8 mouse cellular contexts compared by ENCODE assay signal in genomic region chr2:127757171-127757570, GRCm38 (mm10). TPM values are rescaled to one million over a fixed set of nuclear protein-coding genes. Genes with fewer than 3 reads are reported as not detected.
DNase-seq lines count a peak whose midpoint lies in the region; ATAC-seq and TF ChIP-seq lines count a peak whose summit lies in the region.
"Had no signal": no experiment of that assay in that cellular context is flagged by ENCODE, and none has a peak within 500 bp of the region (broad histone marks: within the 10 kb centered on the region; RNA-seq: fewer than 3 reads in every experiment).

No protein-coding gene starts in this region.

- DNase-seq in brain, embryonic 14.5 days (ENCODE audit: low read depth) = peak; percentile 82
- peak; percentile 29 for DNase-seq in heart, adult 8-10 months (ENCODE audit: low spot score)
- DNase-seq in left cerebral cortex, postnatal 25 days (ENCODE audit: low spot score in 2 of 2) = peak; percentile 54 to 56
- peak; percentile 26 for DNase-seq in telencephalon, adult 2 months (ENCODE audit: low read depth, low spot score)
- DNase-seq in liver, postnatal 0 days = no peak
- no peak for DNase-seq in lung, postnatal 0 days (ENCODE audit: low spot score)

- no peak for TF ChIP-seq POLR2A in brain, embryonic 14.5 days (IDR thresholded peaks at IDR 0.05; ENCODE audit: borderline replicate concordance, extremely low read depth, insufficient read depth, insufficient read length, poor library complexity, severe bottlenecking)

- no peak for TF ChIP-seq EP300 in liver, postnatal 0 days (IDR thresholded peaks at IDR 0.05; ENCODE audit: low read depth)
- no peak for TF ChIP-seq EP300 in lung, postnatal 0 days (IDR thresholded peaks at IDR 0.05)

- peaks cover 14% of the 10 kb centered on the region for H3K4me1 ChIP-seq in liver, postnatal 0 days (ENCODE audit: insufficient read depth)
- no peaks in the 10 kb centered on the region for H3K4me1 ChIP-seq in lung, postnatal 0 days (ENCODE audit: insufficient read depth, low read depth, low read length)

- H3K27me3 ChIP-seq in liver, postnatal 0 days (ENCODE audit: insufficient read depth, low read length) = no peaks in the 10 kb centered on the region
- no peaks in the 10 kb centered on the region for H3K27me3 ChIP-seq in lung, postnatal 0 days (replicated peaks; ENCODE audit: insufficient read depth, low read length)

- no peaks in the 10 kb centered on the region for H3K9me3 ChIP-seq in liver, postnatal 0 days (ENCODE audit: low read length)
- H3K9me3 ChIP-seq in lung, postnatal 0 days (ENCODE audit: low read length) = no peaks in the 10 kb centered on the region
- H3K9me3 ChIP-seq: megakaryocyte, embryonic 14.5 days had no signal

- WGBS in liver, postnatal 0 days (ENCODE audit: insufficient replicate concordance) = 48% methylated on average over 8 of the region's 8 CpGs
- WGBS in lung, postnatal 0 days = 35% methylated on average over 8 of the region's 8 CpGs

- intact Hi-C loops in left cerebral cortex, postnatal 25 days (cut with DNase I) = no loop called here

- H3K27ac ChIP-seq in liver, postnatal 0 days (ENCODE audit: low read depth) = no peak overlapping the region
- H3K27ac ChIP-seq in lung, postnatal 0 days (ENCODE audit: low read length) = no peak overlapping the region

- no peaks in the 10 kb centered on the region for H3K36me3 ChIP-seq in liver, postnatal 0 days (replicated peaks; ENCODE audit: insufficient read depth, low read length)
- 0 out of 2 replicates have a peak, but pooled peaks cover 6% of the 10 kb centered on the region for H3K36me3 ChIP-seq in lung, postnatal 0 days (ENCODE audit: insufficient read depth, low read length)

- H3K4me3 ChIP-seq in liver, postnatal 0 days (ENCODE audit: low read depth, low read length) = no peak overlapping the region
- no peak overlapping the region for H3K4me3 ChIP-seq in lung, postnatal 0 days (ENCODE audit: low read depth, low read length)
- H3K4me3 ChIP-seq: megakaryocyte, embryonic 14.5 days had no signal

- H3K4me2 ChIP-seq in liver, postnatal 0 days (ENCODE audit: low read depth, low read length) = no peak overlapping the region
- no peak overlapping the region for H3K4me2 ChIP-seq in lung, postnatal 0 days (replicated peaks; ENCODE audit: low read depth, low read length)

- H3K9ac ChIP-seq in liver, postnatal 0 days (replicated peaks) = no peak overlapping the region
- no peak overlapping the region for H3K9ac ChIP-seq in lung, postnatal 0 days (replicated peaks; ENCODE audit: low read depth)

- no peak for TF ChIP-seq CTCF in brain, embryonic 14.5 days (IDR thresholded peaks at IDR 0.05; ENCODE audit: borderline replicate concordance, extremely low read depth, insufficient read depth, insufficient read length)
- no peak for TF ChIP-seq CTCF in liver, postnatal 0 days (IDR thresholded peaks at IDR 0.05; ENCODE audit: low read depth)
- no peak for TF ChIP-seq CTCF in lung, postnatal 0 days (IDR thresholded peaks at IDR 0.05)

- ATAC-seq in cerebellum, adult (ENCODE audit: insufficient number of reproducible peaks, low FRiP score, low TSS enrichment) = peak; percentile 98
- no peak for ATAC-seq in liver, postnatal 0 days
- ATAC-seq in lung, postnatal 0 days = no peak

RNA-seq across cellular contexts. Expression of gene Mall, which starts 27.4 kb away (rescaled TPM):
- 1.3 and 1.6 TPM in 2 replicates for polyA plus RNA-seq in brain, embryonic 14.5 days (2012; rRNA removed)
- 1 to 10 TPM; 3.4 to 8.7 (median 6.4) TPM for total RNA-seq in heart, adult 8-10 months (2022)
- 1 to 10 TPM in 1 of 2 experiments, under 1 TPM in 1; 0.99 to 1.1 TPM for total RNA-seq in left cerebral cortex, postnatal 25 days (2021)
- 0.05 and 0.08 TPM in 2 replicates for polyA plus RNA-seq in liver, postnatal 0 days (2015; fragmentation: Nextera tagmentation; extraction: Ambion mirVana)
- polyA plus RNA-seq in lung, postnatal 0 days (2015; fragmentation: Nextera tagmentation; extraction: Ambion mirVana) = 4.1 and 5.8 TPM in 2 replicates

RNA-seq across cellular contexts. Expression of gene Nphp1, which starts 31.5 kb away (rescaled TPM):
- polyA plus RNA-seq in brain, embryonic 14.5 days (2012; rRNA removed) = 19.0 and 19.8 TPM in 2 replicates
- 10 to 100 TPM in 1 of 4 experiments, 1 to 10 TPM in 3; 7.2 to 10.0 (median 8.9) TPM for total RNA-seq in heart, adult 8-10 months (2022)
- 10 to 100 TPM; 18.8 to 19.3 TPM for total RNA-seq in left cerebral cortex, postnatal 25 days (2021)
- polyA plus RNA-seq in liver, postnatal 0 days (2015; fragmentation: Nextera tagmentation; extraction: Ambion mirVana) = 3.9 and 4.4 TPM in 2 replicates
- 21.5 and 22.6 TPM in 2 replicates for polyA plus RNA-seq in lung, postnatal 0 days (2015; fragmentation: Nextera tagmentation; extraction: Ambion mirVana)

RNA-seq across cellular contexts. Expression of gene Mtln, which starts 35.1 kb away (rescaled TPM):
- 36.1 and 51.9 TPM in 2 replicates for polyA plus RNA-seq in brain, embryonic 14.5 days (2012; rRNA removed)
- total RNA-seq in heart, adult 8-10 months (2022) = 10 to 100 TPM; 56.0 to 63.9 (median 62.7) TPM
- total RNA-seq in left cerebral cortex, postnatal 25 days (2021) = 10 to 100 TPM; 47.0 to 49.2 TPM
- 22.8 and 25.7 TPM in 2 replicates for polyA plus RNA-seq in liver, postnatal 0 days (2015; fragmentation: Nextera tagmentation; extraction: Ambion mirVana)
- polyA plus RNA-seq in lung, postnatal 0 days (2015; fragmentation: Nextera tagmentation; extraction: Ambion mirVana) = 40.4 and 42.7 TPM in 2 replicates

Comparison
In these comparisons a context has a peak if more than half of its experiments do, and no peak if none do; other contexts are left out.
1. DNase-seq: peak in brain, embryonic 14.5 days (single experiment), heart, adult 8-10 months (single experiment), left cerebral cortex, postnatal 25 days (2 of 2) and telencephalon, adult 2 months (single experiment); none in liver, postnatal 0 days (single experiment) and lung, postnatal 0 days (single experiment).